Mouse (Mus musculus): Measurements from ENCODE around the gene Ywhag. TPM values are rescaled to one million over a fixed set of nuclear protein-coding genes. Genes with fewer than 3 reads are reported as not detected.

Gene Ywhag
- polyA plus RNA-seq, 1 experiment from 2014 or later: 149 TPM

GRCm38 (mm10) chr5:135929685-135930424 lies 4.6 kb downstream of the Ywhag start:
- whole genome bisulfite sequencing: 63% methylated on average over 6 of the region's 6 CpGs
- peaks cover 44% of the 10 kb centered on the region for H3K36me3 ChIP-seq

GRCm38 (mm10) chr5:135923901-135924300 lies 10.5 kb downstream of the Ywhag start:
- H3K4me1 ChIP-seq: peaks cover 6% of the 10 kb centered on the region; the same call in 1 of the 2 replicates
- H3K4me2 ChIP-seq (replicated peaks): no peak overlapping the region
- H3K27ac ChIP-seq (replicated peaks): no peak overlapping the region
- no peak overlapping the region for H3K4me3 ChIP-seq (replicated peaks)
- 96% methylated on average over 7 of the region's 7 CpGs for WGBS
- H3K9me3 ChIP-seq (replicated peaks): no peaks in the 10 kb centered on the region
- peaks cover 56% of the 10 kb centered on the region for H3K36me3 ChIP-seq
- H3K9ac ChIP-seq: no peak overlapping the region
- ATAC-seq (ENCODE audit: insufficient number of reproducible peaks, low FRiP score, low TSS enrichment, low read depth): no peak
- H3K27me3 ChIP-seq: no peaks in the 10 kb centered on the region

More at GRCm38 (mm10) chr5:135929685-135930424, 4.6 kb downstream of the Ywhag start:
- no peak overlapping the region for H3K27ac ChIP-seq (replicated peaks)
- H3K4me1 ChIP-seq: peaks cover 21% of the 10 kb centered on the region; the same call in 1 of the 2 replicates
- no peak overlapping the region for H3K4me2 ChIP-seq (replicated peaks)
- no peak overlapping the region for H3K4me3 ChIP-seq (replicated peaks)
- H3K9me3 ChIP-seq (replicated peaks): no peaks in the 10 kb centered on the region
- no peak for ATAC-seq (ENCODE audit: insufficient number of reproducible peaks, low FRiP score, low TSS enrichment, low read depth)
- no peak overlapping the region for H3K9ac ChIP-seq
- H3K27me3 ChIP-seq: no peaks in the 10 kb centered on the region

GRCm38 (mm10) chr5:135919902-135920301 lies 14.5 kb downstream of the Ywhag start:
- Histone ChIP-seq H3K9ac (no peak overlapping the region), H3K36me3 (peaks cover 73% of the 10 kb centered on the region), H3K4me1 (no peaks in the 10 kb centered on the region), H3K27me3 (no peaks in the 10 kb centered on the region), H3K27ac (replicated peaks) (no peak overlapping the region), H3K9me3 (replicated peaks) (no peaks in the 10 kb centered on the region), H3K4me2 (replicated peaks) (no peak overlapping the region), H3K4me3 (replicated peaks) (no peak overlapping the region)
- 85% methylated on average over 3 of the region's 3 CpGs for WGBS
- ATAC-seq (ENCODE audit: insufficient number of reproducible peaks, low FRiP score, low TSS enrichment, low read depth): no peak

- H3K9me3 ChIP-seq (replicated peaks): no peaks in the 10 kb centered on the region
- H3K27ac ChIP-seq (replicated peaks): no peak overlapping the region
- H3K4me3 ChIP-seq (replicated peaks): no peak overlapping the region
- H3K4me1 ChIP-seq: peaks cover 5% of the 10 kb centered on the region; the same call in 1 of the 2 replicates
- WGBS: 95% methylated on average over 5 of the region's 5 CpGs
- no peak for ATAC-seq (ENCODE audit: insufficient number of reproducible peaks, low FRiP score, low TSS enrichment, low read depth)
- no peaks in the 10 kb centered on the region for H3K27me3 ChIP-seq
- no peak overlapping the region for H3K4me2 ChIP-seq (replicated peaks)
- peaks cover 71% of the 10 kb centered on the region for H3K36me3 ChIP-seq
- no peak overlapping the region for H3K9ac ChIP-seq
These were observed 15.8 kb downstream of the Ywhag start for GRCm38 (mm10) chr5:135918593-135918992.

- no peak for ATAC-seq (ENCODE audit: insufficient number of reproducible peaks, low FRiP score, low TSS enrichment, low read depth)
- H3K4me2 ChIP-seq (replicated peaks): no peak overlapping the region
- no peaks in the 10 kb centered on the region for H3K27me3 ChIP-seq
- H3K9ac ChIP-seq: no peak overlapping the region
- WGBS: 86% methylated on average over 5 of the region's 5 CpGs
- H3K27ac ChIP-seq (replicated peaks): no peak overlapping the region
- peaks cover 5% of the 10 kb centered on the region; the same call in 1 of the 2 replicates for H3K4me1 ChIP-seq
- peaks cover 75% of the 10 kb centered on the region for H3K36me3 ChIP-seq
- H3K9me3 ChIP-seq (replicated peaks): no peaks in the 10 kb centered on the region
- H3K4me3 ChIP-seq (replicated peaks): no peak overlapping the region
These were observed 16.4 kb downstream of the Ywhag start for GRCm38 (mm10) chr5:135918059-135918437.

GRCm38 (mm10) chr5:135917327-135918058 lies 16.9 kb downstream of the Ywhag start:
- H3K9me3 ChIP-seq (replicated peaks): no peaks in the 10 kb centered on the region
- WGBS: 92% methylated on average over 8 of the region's 8 CpGs
- H3K27ac ChIP-seq (replicated peaks): no peak overlapping the region
- no peak overlapping the region for H3K4me2 ChIP-seq (replicated peaks)
- peaks cover 71% of the 10 kb centered on the region for H3K36me3 ChIP-seq
- no peak overlapping the region for H3K4me3 ChIP-seq (replicated peaks)
- no peaks in the 10 kb centered on the region for H3K27me3 ChIP-seq
- no peak for ATAC-seq (ENCODE audit: insufficient number of reproducible peaks, low FRiP score, low TSS enrichment, low read depth)
- H3K9ac ChIP-seq: no peak overlapping the region
- peaks cover 5% of the 10 kb centered on the region; the same call in 1 of the 2 replicates for H3K4me1 ChIP-seq

- Histone ChIP-seq H3K4me2 (replicated peaks) (no peak overlapping the region), H3K4me1 (peaks cover 5% of the 10 kb centered on the region; the same call in 1 of the 2 replicates), H3K27ac (replicated peaks) (no peak overlapping the region), H3K27me3 (no peaks in the 10 kb centered on the region), H3K36me3 (peaks cover 66% of the 10 kb centered on the region), H3K9ac (no peak overlapping the region), H3K4me3 (replicated peaks) (no peak overlapping the region), H3K9me3 (replicated peaks) (no peaks in the 10 kb centered on the region)
- ATAC-seq (ENCODE audit: insufficient number of reproducible peaks, low FRiP score, low TSS enrichment, low read depth): no peak
- WGBS: 92% methylated on average over 3 of the region's 3 CpGs
These were observed 17.8 kb downstream of the Ywhag start for GRCm38 (mm10) chr5:135916601-135917000.

GRCm38 (mm10) chr5:135916051-135916565 lies 18.3 kb downstream of the Ywhag start:
- H3K4me1 ChIP-seq: peaks cover 5% of the 10 kb centered on the region; the same call in 1 of the 2 replicates
- no peak overlapping the region for H3K27ac ChIP-seq (replicated peaks)
- H3K27me3 ChIP-seq: no peaks in the 10 kb centered on the region
- 76% methylated on average over 6 of the region's 6 CpGs for WGBS
- H3K9me3 ChIP-seq (replicated peaks): no peaks in the 10 kb centered on the region
- peaks cover 66% of the 10 kb centered on the region for H3K36me3 ChIP-seq
- ATAC-seq (ENCODE audit: insufficient number of reproducible peaks, low FRiP score, low TSS enrichment, low read depth): no peak
- H3K9ac ChIP-seq: no peak overlapping the region
- H3K4me3 ChIP-seq (replicated peaks): no peak overlapping the region
- no peak overlapping the region for H3K4me2 ChIP-seq (replicated peaks)

GRCm38 (mm10) chr5:135914156-135914555 lies 20.3 kb downstream of the Ywhag start:
- Histone ChIP-seq H3K4me1 (peaks cover 5% of the 10 kb centered on the region; the same call in 1 of the 2 replicates), H3K4me3 (replicated peaks) (no peak overlapping the region), H3K36me3 (peaks cover 75% of the 10 kb centered on the region), H3K4me2 (replicated peaks) (no peak overlapping the region), H3K9ac (no peak overlapping the region), H3K27me3 (no peaks in the 10 kb centered on the region), H3K9me3 (replicated peaks) (no peaks in the 10 kb centered on the region), H3K27ac (replicated peaks) (no peak overlapping the region)
- 90% methylated on average over 6 of the region's 6 CpGs for WGBS
- no peak for ATAC-seq (ENCODE audit: insufficient number of reproducible peaks, low FRiP score, low TSS enrichment, low read depth)

GRCm38 (mm10) chr5:135913201-135913600 lies 21.2 kb downstream of the Ywhag start:
- peaks cover 5% of the 10 kb centered on the region; the same call in 1 of the 2 replicates for H3K4me1 ChIP-seq

GRCm38 (mm10) chr5:135911633-135912220 lies 22.7 kb downstream of the Ywhag start:
- H3K36me3 ChIP-seq: peaks cover 68% of the 10 kb centered on the region
- no peak for ATAC-seq (ENCODE audit: insufficient number of reproducible peaks, low FRiP score, low TSS enrichment, low read depth)
- 85% methylated on average over 11 of the region's 11 CpGs for WGBS

More at GRCm38 (mm10) chr5:135913201-135913600, 21.2 kb downstream of the Ywhag start:
- Histone ChIP-seq H3K9me3 (replicated peaks) (no peaks in the 10 kb centered on the region), H3K36me3 (peaks cover 70% of the 10 kb centered on the region), H3K27ac (replicated peaks) (no peak overlapping the region), H3K4me3 (replicated peaks) (no peak overlapping the region), H3K9ac (no peak overlapping the region), H3K27me3 (no peaks in the 10 kb centered on the region), H3K4me2 (replicated peaks) (no peak overlapping the region)
- no peak for ATAC-seq (ENCODE audit: insufficient number of reproducible peaks, low FRiP score, low TSS enrichment, low read depth)
- WGBS: 75% methylated on average over 5 of the region's 5 CpGs

More at GRCm38 (mm10) chr5:135911633-135912220, 22.7 kb downstream of the Ywhag start:
- H3K9me3 ChIP-seq (replicated peaks): no peaks in the 10 kb centered on the region
- H3K9ac ChIP-seq: no peak overlapping the region
- no peak overlapping the region for H3K4me2 ChIP-seq (replicated peaks)
- no peak overlapping the region for H3K27ac ChIP-seq (replicated peaks)
- H3K4me3 ChIP-seq (replicated peaks): no peak overlapping the region
- H3K27me3 ChIP-seq: no peaks in the 10 kb centered on the region
- peaks cover 5% of the 10 kb centered on the region; the same call in 1 of the 2 replicates for H3K4me1 ChIP-seq
